Mouse (Mus musculus) kidney, postnatal 14 days (tissue): ENCODE measurements at regions not wholly inside any gene's neighbourhood (a gene's known extent, or its start where the extent isn't known, plus 50 kb on each side); places are given as distances from the start of the nearest gene placed in this dataset.

ENCODE experiments used
- DNase-seq: peaks from one replicate; pipeline ENCODE4 v3.0.0; 2022; ENCODE audit warnings: mixed read lengths

DNA sequence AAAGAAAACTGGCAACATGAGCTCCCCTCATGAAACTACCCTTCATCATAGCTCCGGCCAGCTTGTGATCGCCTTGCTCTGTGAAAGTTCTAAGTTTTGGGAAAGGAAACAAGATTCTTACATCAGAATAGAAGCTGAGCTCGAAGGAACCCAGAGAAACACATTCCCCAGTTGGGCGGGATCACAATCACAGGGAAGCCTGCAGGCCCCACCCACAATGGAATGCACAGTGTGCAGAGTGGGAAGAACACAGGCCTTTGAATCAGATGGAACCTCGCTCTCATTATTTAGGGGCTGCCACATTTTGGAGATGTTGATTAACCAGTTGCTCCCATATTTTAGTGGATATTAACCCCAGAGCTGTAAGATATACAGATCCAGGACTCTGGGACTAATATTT is 234.9 kb downstream of the Sox2 start:
- DNase-seq: no peak

- no peak for DNase-seq
Measured at GRCm38 (mm10) chr3:34893381-34893780, 243.2 kb downstream of the Sox2 start.

DNA sequence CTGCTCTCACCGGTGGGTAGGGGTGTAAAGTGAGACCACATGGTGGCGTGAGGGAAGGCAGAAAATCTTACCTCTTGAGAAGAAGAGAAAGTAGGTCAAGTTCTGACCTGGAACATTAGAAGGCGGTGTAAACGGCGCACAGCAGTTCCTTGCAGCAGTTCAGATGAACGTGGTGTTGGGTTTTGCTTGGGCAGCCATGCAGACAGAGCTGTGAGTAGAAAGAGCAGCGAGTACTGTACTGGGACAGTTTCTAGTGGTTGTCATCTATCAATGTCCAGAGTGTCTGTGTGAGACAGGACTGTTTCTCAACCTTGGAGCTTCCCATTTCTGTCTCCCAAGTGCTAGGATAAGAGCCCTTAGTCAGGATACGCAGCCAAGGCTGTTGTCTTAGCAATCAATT is 252.9 kb downstream of the Sox2 start:
- DNase-seq: no peak

GRCm38 (mm10) chr3:34908489-34908888 is 258.3 kb downstream of the Sox2 start:
- no peak for DNase-seq

DNA sequence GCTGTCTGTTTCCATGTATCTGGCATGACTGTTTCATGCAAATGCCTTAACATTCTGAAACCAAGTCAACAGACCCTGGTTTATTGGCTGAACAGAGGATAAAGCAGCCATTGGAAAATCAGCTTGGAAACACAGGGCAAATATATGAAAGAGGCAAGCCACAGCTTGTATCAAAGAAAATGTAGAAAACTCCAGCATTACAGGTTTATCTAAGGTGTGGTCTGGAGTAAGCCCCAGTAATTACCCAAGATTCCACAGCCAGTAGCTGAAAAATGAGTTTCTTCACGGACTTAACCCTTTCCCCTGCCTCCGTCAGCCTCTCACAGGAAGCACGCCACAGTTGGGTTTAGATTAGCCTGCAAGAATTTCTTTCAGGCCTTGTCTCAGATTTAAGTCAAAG is 259.1 kb downstream of the Sox2 start:
- DNase-seq: no peak

GRCm38 (mm10) chr3:34918326-34918932 is 268.2 kb downstream of the Sox2 start:
- DNase-seq: no peak

- no peak for DNase-seq
Measured at GRCm38 (mm10) chr3:34920497-34920896, 270.3 kb downstream of the Sox2 start.

DNA sequence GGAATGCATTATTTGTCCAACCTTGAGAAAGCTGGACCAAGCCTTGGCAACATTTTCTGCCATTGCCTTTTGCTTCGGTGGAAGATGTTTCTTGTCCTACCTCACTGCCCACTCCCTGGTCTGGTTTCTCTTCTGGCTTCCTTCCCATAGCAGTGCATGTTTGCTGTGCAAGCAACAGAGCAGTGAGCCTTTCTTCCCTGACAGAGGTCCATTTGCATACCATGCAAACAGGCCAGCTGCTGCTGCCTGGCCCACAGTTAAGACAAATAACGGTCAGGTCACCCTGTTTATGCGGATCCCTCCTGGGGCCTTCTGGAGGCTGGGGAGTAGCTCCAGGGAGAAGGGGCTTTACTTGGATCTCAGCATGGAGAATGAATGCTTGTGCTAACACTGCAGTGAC is 299.7 kb downstream of the Sox2 start:
- no peak for DNase-seq

- DNase-seq: no peak
Measured at GRCm38 (mm10) chr3:34956183-34956582, 306.0 kb downstream of the Sox2 start.

GRCm38 (mm10) chr3:34959044-34959521 is 308.9 kb downstream of the Sox2 start:
- no peak for DNase-seq

DNA sequence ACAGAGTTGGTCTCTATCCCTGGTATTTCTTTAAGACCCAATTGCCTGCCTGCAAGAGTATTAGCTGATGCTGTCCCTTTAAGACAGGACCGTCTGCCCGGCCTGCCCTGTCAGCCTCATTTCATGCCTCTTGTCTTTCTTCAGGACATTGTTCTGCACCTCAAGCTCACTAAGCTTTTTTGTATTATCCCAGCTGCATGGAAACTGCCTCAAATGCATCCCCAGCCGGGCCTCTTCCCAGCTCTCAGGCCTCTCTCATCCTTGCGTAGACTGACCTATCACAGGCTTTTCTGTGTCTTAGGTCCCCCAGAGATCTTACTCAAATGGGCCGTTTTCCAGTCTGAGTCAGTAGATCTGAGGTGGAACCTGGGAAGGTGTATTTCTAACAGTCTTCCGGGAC is 316.2 kb downstream of the Sox2 start:
- DNase-seq: no peak

GRCm38 (mm10) chr3:34967911-34968310 is 317.7 kb downstream of the Sox2 start:
- no peak for DNase-seq

DNA sequence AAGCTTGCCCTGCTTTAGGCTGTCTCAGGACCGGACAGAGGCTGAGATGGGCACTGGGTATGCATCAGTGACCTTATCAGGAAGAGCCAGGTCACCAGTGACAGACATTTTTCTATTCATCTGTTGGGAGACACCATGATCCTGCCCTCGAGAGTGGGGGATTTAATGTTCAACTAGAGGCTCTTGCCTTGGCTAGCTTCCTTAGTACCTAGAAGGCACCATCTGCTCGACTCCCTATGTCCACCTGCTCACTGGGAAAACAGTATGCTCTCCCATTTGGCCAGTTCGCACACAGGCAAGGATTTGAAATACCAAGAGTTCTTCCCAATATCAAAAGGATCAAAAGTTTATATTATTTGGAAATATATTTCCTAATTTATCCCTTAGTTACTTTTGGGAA is 321.3 kb downstream of the Sox2 start:
- DNase-seq: no peak

DNA sequence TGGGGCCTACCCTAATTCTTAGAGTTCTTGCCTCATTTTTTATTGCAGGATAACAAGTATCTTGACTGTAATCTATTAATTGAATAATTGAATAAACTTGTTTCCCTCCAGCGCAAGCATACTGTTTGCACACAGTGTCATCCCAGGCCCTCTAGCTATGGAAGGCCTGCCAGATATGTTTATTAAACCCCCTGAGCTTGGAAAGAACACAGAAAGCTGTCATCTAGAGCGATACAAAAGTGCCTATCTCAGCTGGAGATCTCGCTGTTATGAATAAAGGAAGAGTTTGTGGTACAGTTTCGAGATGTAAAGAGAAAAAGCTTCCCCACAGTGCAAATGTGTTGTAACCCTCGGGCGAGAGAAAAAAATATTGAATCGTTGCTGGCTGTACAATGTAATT is 324.2 kb downstream of the Sox2 start:
- no peak for DNase-seq
